Mouse (Mus musculus) cerebellum, adult 11-12 months (tissue): ENCODE measurements around the gene Cpne7.

Experiments used
- DNase-seq: peaks from one replicate; pipeline ENCODE4 v3.0.0; 2022

Gene Cpne7

GRCm38 (mm10) chr8:123117744-123118143, 570 bp downstream of the Cpne7 start:
- no peak for DNase-seq

GRCm38 (mm10) chr8:123122059-123122458, 4.9 kb downstream of the Cpne7 start:
- no peak for DNase-seq

DNA sequence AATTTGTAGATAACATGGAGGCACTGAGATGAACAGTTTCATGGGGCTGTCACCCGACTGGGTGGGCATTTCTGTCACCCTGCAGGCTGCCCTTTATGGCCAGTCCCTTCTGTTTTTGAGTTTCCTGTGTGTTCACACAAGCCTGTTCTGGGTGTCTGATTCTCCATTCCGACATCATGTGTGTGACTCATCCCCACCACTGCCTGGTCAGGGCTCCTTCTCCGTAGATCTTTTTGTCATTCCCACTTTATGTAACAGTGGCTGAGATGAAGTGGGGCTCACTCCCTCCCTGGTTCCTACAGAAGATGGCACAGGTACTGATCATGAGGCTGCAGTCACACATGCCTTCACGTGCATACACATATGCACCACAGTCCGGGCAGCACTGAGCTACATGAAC, 5.5 kb downstream of the Cpne7 start:
- no peak for DNase-seq

DNA sequence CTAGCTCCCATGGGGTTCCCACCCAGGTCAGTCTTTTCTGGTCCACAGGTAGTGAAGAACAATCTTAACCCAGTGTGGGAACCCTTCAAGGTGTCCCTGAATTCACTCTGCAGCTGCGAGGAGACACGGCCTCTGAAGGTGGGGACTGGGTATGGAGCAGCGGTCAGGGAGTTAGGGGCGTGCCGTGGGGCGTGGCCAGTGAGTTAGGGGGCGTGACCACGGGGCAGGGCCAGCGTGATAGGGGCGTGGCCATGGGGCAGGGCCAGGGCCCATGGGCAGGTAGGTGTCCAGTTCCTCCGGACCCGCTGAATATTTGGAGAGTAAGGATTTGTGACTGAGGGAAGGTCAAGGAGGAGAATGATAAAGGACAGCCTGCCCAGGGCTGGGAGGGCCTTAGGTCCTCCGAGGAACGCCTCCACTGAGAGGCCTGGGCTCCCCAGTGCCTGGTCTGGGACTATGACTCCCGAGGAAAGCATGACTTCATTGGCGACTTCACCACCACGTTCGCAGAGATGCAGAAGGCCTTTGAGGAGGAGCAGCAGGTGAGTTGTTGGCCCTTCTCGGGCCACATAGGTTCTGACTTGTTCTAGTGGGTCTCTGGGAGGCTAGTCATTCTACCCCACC, 9.1 kb downstream of the Cpne7 start:
- DNase-seq = no peak

DNA sequence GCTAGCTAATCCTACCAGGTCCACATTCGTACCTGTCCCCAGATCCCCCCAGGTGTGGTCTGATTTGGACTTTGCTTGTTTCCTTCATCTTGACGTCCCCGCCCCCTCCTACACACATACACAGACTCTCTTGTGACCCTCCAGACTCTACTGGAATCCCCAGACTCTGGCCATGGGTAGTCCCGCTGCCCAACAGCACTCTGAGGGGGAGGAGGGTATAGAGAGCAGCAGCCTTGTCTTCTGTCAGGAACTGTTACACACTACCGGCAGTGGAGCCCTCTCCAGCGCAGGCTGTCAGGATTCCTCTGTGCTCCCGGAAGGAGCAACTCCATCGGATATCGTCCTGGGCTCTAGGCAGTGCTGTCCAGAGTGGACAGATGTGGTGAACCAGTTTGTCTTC, 13.9 kb downstream of the Cpne7 start:
- DNase-seq = no peak

GRCm38 (mm10) chr8:123132953-123133352, 15.8 kb downstream of the Cpne7 start:
- no peak for DNase-seq

- DNase-seq = no peak
Measured at GRCm38 (mm10) chr8:123134149-123134713, 17.1 kb downstream of the Cpne7 start.

DNA sequence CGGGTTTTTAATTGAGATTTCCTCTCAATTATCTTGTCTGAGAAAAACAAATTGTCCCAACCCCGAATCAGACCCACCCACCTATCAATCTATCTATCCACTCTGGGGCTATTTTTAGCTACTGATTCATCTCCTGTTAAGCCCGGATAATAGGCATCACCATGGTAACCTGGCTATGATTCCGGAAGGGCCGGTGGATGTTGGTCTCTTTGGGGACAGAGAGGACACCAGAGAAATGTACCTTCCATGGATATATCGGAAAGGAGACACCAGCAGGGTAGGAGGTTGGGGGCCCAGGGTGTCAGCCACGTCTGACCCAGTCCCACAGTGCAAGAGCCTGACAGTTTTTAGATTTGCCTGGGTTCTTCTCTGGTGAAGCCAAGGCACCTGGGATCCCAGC, 18.2 kb downstream of the Cpne7 start:
- DNase-seq = no peak

DNA sequence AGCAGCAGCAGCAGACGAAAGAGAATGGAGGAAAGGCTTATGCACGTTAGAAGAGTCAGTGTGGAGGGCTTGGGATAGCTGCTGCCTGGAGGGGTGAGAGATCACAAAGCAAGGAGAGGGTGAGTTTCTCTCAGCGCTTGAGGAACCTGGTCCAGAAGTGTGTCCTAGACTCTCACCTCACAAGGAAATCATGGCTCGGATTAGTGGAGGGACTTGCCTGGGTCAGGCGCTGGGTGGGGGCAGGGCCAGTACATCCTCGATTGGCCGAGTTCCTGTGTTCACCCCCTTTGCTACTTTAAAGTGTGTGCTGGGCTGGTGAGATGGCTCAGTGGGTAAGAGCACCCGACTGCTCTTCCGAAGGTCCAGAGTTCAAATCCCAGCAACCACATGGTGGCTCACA, 18.6 kb downstream of the Cpne7 start:
- no peak for DNase-seq

GRCm38 (mm10) chr8:123136287-123136686, 19.1 kb downstream of the Cpne7 start:
- no peak for DNase-seq

DNA sequence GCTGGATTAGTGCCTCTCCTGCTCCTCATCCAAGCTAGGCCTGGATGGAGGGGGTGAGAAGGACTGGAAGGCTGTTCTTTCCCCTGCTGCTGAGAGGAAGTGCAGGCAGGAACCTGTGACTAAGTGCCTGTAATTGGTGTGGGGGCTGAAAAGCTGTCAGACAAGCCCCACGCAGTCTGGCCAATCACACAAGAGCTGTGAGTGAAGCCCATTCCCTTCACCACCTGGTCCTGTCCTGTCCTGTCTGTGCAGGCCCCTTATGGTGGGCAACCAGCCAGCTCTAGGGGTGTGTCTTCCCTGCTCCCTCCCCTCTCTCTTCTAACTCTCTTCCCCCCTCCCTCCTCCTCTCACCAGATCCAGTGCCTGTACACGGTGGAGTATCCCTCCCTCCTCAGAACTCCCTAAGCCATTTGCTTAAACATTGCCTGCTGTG, 20.5 kb downstream of the Cpne7 start:
- no peak for DNase-seq

DNA sequence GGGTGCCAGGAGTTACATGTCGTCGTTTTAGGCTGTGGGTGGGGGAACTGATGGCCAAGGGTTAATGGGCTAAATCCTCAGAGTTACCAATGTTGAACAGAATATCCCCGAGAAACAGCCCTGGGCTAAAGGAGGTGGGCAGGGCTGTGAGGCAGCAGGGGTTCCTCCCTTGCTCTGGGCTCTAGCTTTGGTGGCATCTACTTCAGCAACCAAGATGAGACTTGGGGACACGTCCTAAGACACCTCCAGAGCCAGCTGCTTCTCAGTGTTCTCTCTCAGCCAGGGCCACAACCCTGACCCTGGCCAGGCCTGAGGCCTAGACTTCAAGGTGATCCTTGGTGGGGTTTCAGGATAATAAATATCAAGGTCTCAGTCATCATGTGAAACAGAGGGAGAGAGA, 21.6 kb downstream of the Cpne7 start:
- no peak for DNase-seq

GRCm38 (mm10) chr8:123141741-123142462, 24.7 kb downstream of the Cpne7 start:
- DNase-seq = peak; percentile 76

GRCm38 (mm10) chr8:123145279-123145678, 28.1 kb downstream of the Cpne7 start:
- DNase-seq = no peak

DNA sequence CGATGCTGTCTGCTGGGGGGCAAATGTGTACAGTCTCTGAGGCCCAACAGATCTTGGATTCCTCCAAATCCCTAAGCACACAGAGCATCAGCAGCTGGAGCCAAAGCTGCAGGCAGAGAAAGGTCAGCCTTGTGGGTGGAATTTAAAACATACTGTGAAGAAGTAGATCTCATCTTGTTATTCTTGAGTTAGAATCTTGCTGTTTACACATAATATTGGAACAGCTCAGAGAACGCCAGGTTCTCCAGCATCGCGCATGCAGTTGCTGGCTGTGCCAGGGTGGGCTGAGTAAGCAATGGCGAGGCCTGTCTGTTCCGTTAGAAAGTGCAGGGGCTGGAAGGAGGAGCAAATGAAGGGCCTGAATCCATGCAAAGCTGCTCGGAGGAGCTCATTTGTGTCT, 29.2 kb downstream of the Cpne7 start:
- DNase-seq = no peak

DNA sequence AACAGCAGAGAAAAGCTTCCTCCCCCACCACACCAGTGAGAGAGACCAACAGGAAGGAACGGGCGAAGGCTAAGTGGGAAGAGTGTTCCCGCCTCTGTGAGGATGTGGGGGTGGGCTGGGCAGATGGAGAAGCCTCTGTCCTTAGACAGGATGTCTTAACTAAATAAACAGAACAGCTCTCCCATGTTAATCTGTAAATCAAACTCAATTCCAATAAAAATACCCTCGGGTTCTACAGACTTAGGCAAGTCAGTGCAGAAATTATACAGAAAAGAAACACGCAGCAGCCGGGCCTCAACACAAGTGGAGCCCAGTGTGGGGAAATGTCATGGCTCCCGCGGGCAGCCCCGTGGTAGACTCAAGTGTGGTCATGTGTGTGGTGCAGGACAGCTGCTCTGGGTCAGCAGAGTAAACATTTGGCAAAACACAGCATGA, 33.6 kb downstream of the Cpne7 start:
- DNase-seq = no peak

DNA sequence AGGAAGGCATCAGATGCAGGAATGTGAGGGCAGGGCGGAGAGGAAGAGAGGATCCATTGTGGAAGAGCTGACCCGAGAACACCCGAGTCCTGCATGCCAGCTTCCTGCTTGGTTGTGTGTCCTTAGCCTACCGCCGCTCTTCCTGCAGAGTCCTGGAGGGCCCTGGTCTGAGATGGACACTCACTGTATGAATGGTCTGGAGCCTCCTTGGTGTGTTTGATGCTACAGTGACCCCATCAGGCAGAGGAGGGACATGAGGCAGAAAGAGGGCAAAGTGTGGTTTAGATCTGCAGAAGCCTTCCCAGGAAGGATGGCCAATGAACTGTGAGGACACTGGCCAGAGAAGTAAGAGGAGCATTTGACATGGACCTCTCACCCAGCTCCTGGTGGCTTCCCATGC, 38.0 kb downstream of the Cpne7 start:
- no peak for DNase-seq

GRCm38 (mm10) chr8:123156070-123156773, 39.0 kb downstream of the Cpne7 start:
- DNase-seq = no peak

DNA sequence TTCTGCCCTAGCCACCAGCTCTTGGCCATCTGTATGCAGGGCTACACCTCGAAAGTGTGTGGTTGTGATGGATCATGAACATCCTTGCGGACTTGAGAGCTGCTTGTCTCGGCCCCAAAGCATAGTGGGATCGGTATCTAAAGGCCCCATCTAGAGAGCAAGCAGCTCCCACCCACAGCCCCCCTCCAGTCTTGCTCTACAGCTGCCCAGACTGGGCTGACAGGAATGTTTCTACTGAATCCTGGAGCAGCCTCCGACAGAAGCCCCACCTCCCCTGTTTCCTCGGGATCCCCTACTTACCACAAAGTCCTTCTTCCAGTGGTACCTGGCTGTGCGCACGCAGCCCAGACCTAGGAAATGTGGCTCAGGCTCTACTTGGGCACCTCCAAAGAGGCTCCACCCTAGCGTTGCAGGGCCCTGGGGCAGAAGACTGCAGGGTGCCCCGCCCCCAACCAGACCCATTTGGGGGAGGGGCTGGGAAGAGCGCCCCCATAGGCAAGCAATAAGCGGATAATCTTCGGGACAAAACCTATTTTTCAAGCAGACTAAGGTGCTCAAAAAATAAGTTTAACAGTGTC, 40.8 kb downstream of the Cpne7 start, which contains the start of gene Sult5a1:
Sult5a1 (minus strand) TSS at position 428 of the 578 bp plus-strand sequence.
- no peak for DNase-seq

DNA sequence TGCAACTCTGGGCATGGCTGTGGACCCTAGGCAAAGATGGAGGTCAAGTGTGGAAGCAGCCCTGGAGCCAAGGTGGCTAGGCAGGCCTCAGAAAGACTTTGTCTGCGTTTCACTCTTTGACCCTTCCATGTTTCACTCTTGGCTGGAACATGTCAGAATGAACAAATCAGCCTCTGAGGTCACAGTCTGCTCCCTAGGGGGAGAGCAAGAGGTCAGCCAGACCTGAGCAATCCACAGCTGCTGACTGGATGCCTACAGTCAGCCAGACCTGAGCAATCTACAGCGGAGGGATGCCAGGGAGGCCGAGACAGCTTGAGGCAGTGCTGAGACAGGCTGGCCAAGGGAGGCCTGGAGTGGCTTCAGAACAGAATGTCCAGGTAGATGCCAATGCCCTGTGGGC, 64.2 kb downstream of the Cpne7 start:
- no peak for DNase-seq
